Mouse (Mus musculus) neural tube, embryonic 14.5 days (tissue): ENCODE data around the gene Cep170b. TPM values are rescaled to one million over a fixed set of nuclear protein-coding genes. Genes with fewer than 3 reads are reported as not detected.

Experiments
- microRNA-seq: library from miRNA; unstranded; fragments of <30 nt; microRNA quantifications from one replicate; pipeline ENCODE4, GENCODE M21; 2016
- polyA plus RNA-seq: library from polyadenylated mRNA; unstranded; fragments of >200 nt; fragmentation: Nextera tagmentation; extraction: Ambion mirVana; gene quantifications from 2 replicates; pipeline ENCODE4 v1.2.1, GENCODE M21; 2014

Cep170b gene
- polyA plus RNA-seq, 1 experiment from 2014 or later: 36.1 TPM

Small RNA genes lying within 50 kb of the gene (microRNA-seq; reads per million reads assigned to microRNA genes)
- gene Mir6940: 0.85 reads per million

Other genes with a start within 250 kb of the Cep170b start
- gene A530016L24Rik, start 231.0 kb upstream of the Cep170b start, polyA plus RNA-seq: 0.08 and 0.21 TPM in 2 replicates
- 52.3 and 63.3 TPM in 2 replicates for gene Tmem179, start 203.7 kb upstream of the Cep170b start, polyA plus RNA-seq
- gene Inf2, start 131.7 kb upstream of the Cep170b start, polyA plus RNA-seq: 0.20 and 2.1 TPM in 2 replicates
- gene Adssl1, start 100.4 kb upstream of the Cep170b start, polyA plus RNA-seq: 2.7 and 3.4 TPM in 2 replicates
- 44.7 and 46.8 TPM in 2 replicates for gene Siva1, start 75.8 kb upstream of the Cep170b start, polyA plus RNA-seq
- 57.9 and 59.2 TPM in 2 replicates for gene Akt1, start 45.6 kb upstream of the Cep170b start, polyA plus RNA-seq
- 1.3 and 3.5 TPM in 2 replicates for gene Zbtb42, start 41.6 kb upstream of the Cep170b start, polyA plus RNA-seq
- 4.5 and 6.9 TPM in 2 replicates for gene Pld4, start 40.2 kb downstream of the Cep170b start, polyA plus RNA-seq
- gene Ahnak2, start 82.2 kb downstream of the Cep170b start, polyA plus RNA-seq: 3.1 and 4.9 TPM in 2 replicates
- gene Clba1, start 88.5 kb downstream of the Cep170b start, polyA plus RNA-seq: 17.5 and 17.8 TPM in 2 replicates
- gene Cdca4, start 109.0 kb downstream of the Cep170b start, polyA plus RNA-seq: 33.6 and 37.5 TPM in 2 replicates
- gene Gpr132, start 147.8 kb downstream of the Cep170b start, polyA plus RNA-seq: 0.10 TPM in 1 of 2 replicates, not detected in the other
- 14.0 and 17.2 TPM in 2 replicates for gene Jag2, start 209.3 kb downstream of the Cep170b start, polyA plus RNA-seq
- 57.1 and 64.1 TPM in 2 replicates for gene Nudt14, start 221.7 kb downstream of the Cep170b start, polyA plus RNA-seq